Mouse (Mus musculus) forebrain, embryonic 12.5 days (tissue): ENCODE results near the gene Amhr2. TPM values are rescaled to one million over a fixed set of nuclear protein-coding genes. Genes with fewer than 3 reads are reported as not detected.
A peak's percentile ranks its signal among the peaks of the same experiment; 100 is the strongest.

Experiments
- ATAC-seq: fragments of 200-750 bp; cut with Nextera tagmentation; 2 replicates; pipeline ENCODE4 v1.8.0; 2017; ENCODE audit warnings: moderate TSS enrichment; ENCODE audit not compliant: low FRiP score
- H3K27ac ChIP-seq: fragments of 300-500 bp; sonication (generic); 2 replicates; pipeline ENCODE4 v1.5.1; 2016; ENCODE audit warnings: mild to moderate bottlenecking
- H3K27me3 ChIP-seq: fragments of 300-500 bp; sonication (generic); 2 replicates; pipeline ENCODE4 v1.6.1; 2016; ENCODE audit warnings: mild to moderate bottlenecking
- H3K36me3 ChIP-seq: fragments of 300-500 bp; sonication (generic); replicated peaks from 2 replicates; pipeline ENCODE4 v1.6.1; 2016; ENCODE audit warnings: mild to moderate bottlenecking
- H3K4me1 ChIP-seq: fragments of 300-500 bp; sonication (generic); 2 replicates; pipeline ENCODE4 v1.6.1; 2016
- H3K4me2 ChIP-seq: fragments of 300-500 bp; sonication (generic); 2 replicates; pipeline ENCODE4 v1.6.1; 2016; ENCODE audit warnings: mild to moderate bottlenecking, moderate library complexity
- H3K4me3 ChIP-seq: fragments of 300-500 bp; sonication (generic); replicated peaks from 2 replicates; pipeline ENCODE4 v1.5.1; 2016; ENCODE audit warnings: mild to moderate bottlenecking
- H3K9ac ChIP-seq: fragments of 300-500 bp; sonication (generic); 2 replicates; pipeline ENCODE4 v1.6.1; 2016; ENCODE audit warnings: mild to moderate bottlenecking
- H3K9me3 ChIP-seq: fragments of 300-500 bp; sonication (generic); 2 replicates; pipeline ENCODE4 v1.6.1; 2016
- WGBS: fragments of 180-500 bp; shearing (Covaris S2); methylation state at CpG from one replicate; pipeline ENCODE4 v1.1.7; 2016; 5-methylcytosine and 5-hydroxymethylcytosine counted together
- polyA plus RNA-seq: library from polyadenylated mRNA; unstranded; fragments of >200 nt; fragmentation: Nextera tagmentation; extraction: Ambion mirVana; gene quantifications from 2 replicates; pipeline ENCODE4 v1.2.1, GENCODE M21; 2016

The Amhr2 gene
- polyA plus RNA-seq, 1 experiment from 2014 or later = 0.22 TPM

- peak overlapping the region; percentile 58 for H3K4me2 ChIP-seq
- H3K4me1 ChIP-seq = peaks cover 43% of the 10 kb centered on the region
- no peak overlapping the region for H3K4me3 ChIP-seq
- H3K9me3 ChIP-seq = no peaks in the 10 kb centered on the region
- H3K27me3 ChIP-seq = no peaks in the 10 kb centered on the region
- no peak overlapping the region for H3K9ac ChIP-seq
- ATAC-seq = no peak
- peaks cover 49% of the 10 kb centered on the region for H3K36me3 ChIP-seq
- 93% methylated on average over 10 of the region's 10 CpGs for WGBS
- H3K27ac ChIP-seq = no peak overlapping the region
Observed at GRCm38 (mm10) chr15:102407681-102408557, 37.2 kb upstream of the Amhr2 start.

- H3K36me3 ChIP-seq = peaks cover 56% of the 10 kb centered on the region
Observed at GRCm38 (mm10) chr15:102408558-102409130, 36.5 kb upstream of the Amhr2 start.

GRCm38 (mm10) chr15:102409286-102409685 lies 35.9 kb upstream of the Amhr2 start:
- Histone ChIP-seq H3K4me2 (peak overlapping the region; percentile 15), H3K27me3 (no peaks in the 10 kb centered on the region), H3K9ac (no peak overlapping the region), H3K9me3 (no peaks in the 10 kb centered on the region), H3K4me3 (peak overlapping the region; percentile 5; the same call in 1 of the 2 replicates), H3K4me1 (peaks cover 43% of the 10 kb centered on the region), H3K27ac (no peak overlapping the region), H3K36me3 (peaks cover 62% of the 10 kb centered on the region)
- WGBS = 93% methylated on average over 3 of the region's 3 CpGs
- no peak for ATAC-seq

More at GRCm38 (mm10) chr15:102408558-102409130, 36.5 kb upstream of the Amhr2 start:
- Histone ChIP-seq H3K27ac (no peak overlapping the region), H3K4me1 (peaks cover 43% of the 10 kb centered on the region), H3K4me3 (no peak overlapping the region), H3K9me3 (no peaks in the 10 kb centered on the region), H3K4me2 (peak overlapping the region; percentile 15; the same call in 1 of the 2 replicates), H3K9ac (no peak overlapping the region), H3K27me3 (no peaks in the 10 kb centered on the region)
- ATAC-seq = no peak
- WGBS = 93% methylated on average over 2 of the region's 2 CpGs

GRCm38 (mm10) chr15:102411077-102411476 lies 34.1 kb upstream of the Amhr2 start:
- no peak for ATAC-seq
- Histone ChIP-seq H3K9ac (no peak overlapping the region), H3K36me3 (peaks cover 69% of the 10 kb centered on the region), H3K27ac (no peak overlapping the region), H3K27me3 (no peaks in the 10 kb centered on the region), H3K9me3 (no peaks in the 10 kb centered on the region), H3K4me2 (peak overlapping the region; percentile 25; the same call in 1 of the 2 replicates), H3K4me3 (0 out of 2 replicates have a peak overlapping the region, but pooled peaks have one; percentile 15), H3K4me1 (peaks cover 43% of the 10 kb centered on the region)
- WGBS = 87% methylated on average over 1 of the region's 1 CpGs

- no peak overlapping the region for H3K4me2 ChIP-seq
- H3K27me3 ChIP-seq = no peaks in the 10 kb centered on the region
- H3K27ac ChIP-seq = no peak overlapping the region
- peaks cover 24% of the 10 kb centered on the region for H3K4me1 ChIP-seq
- ATAC-seq = no peak
- no peaks in the 10 kb centered on the region for H3K9me3 ChIP-seq
- no peak overlapping the region for H3K4me3 ChIP-seq
- H3K9ac ChIP-seq = no peak overlapping the region
- peaks cover 62% of the 10 kb centered on the region for H3K36me3 ChIP-seq
Observed at GRCm38 (mm10) chr15:102413687-102414086, 31.5 kb upstream of the Amhr2 start.

- no peak for ATAC-seq
- Histone ChIP-seq H3K36me3 (peaks cover 36% of the 10 kb centered on the region), H3K4me3 (no peak overlapping the region), H3K27me3 (no peaks in the 10 kb centered on the region), H3K4me2 (no peak overlapping the region), H3K4me1 (no peaks in the 10 kb centered on the region), H3K9ac (no peak overlapping the region), H3K27ac (no peak overlapping the region), H3K9me3 (no peaks in the 10 kb centered on the region)
- 93% methylated on average over 2 of the region's 2 CpGs for WGBS
Observed at GRCm38 (mm10) chr15:102417524-102417923, 27.6 kb upstream of the Amhr2 start.

- Histone ChIP-seq H3K4me2 (no peak overlapping the region), H3K4me1 (no peaks in the 10 kb centered on the region), H3K27me3 (no peaks in the 10 kb centered on the region), H3K9ac (no peak overlapping the region), H3K27ac (no peak overlapping the region), H3K36me3 (peaks cover 32% of the 10 kb centered on the region), H3K4me3 (no peak overlapping the region), H3K9me3 (no peaks in the 10 kb centered on the region)
- ATAC-seq = no peak
- WGBS = 65% methylated on average over 1 of the region's 1 CpGs
Observed at GRCm38 (mm10) chr15:102420986-102421385, 24.2 kb upstream of the Amhr2 start.

- no peak overlapping the region for H3K4me2 ChIP-seq
- H3K27me3 ChIP-seq = no peaks in the 10 kb centered on the region
- WGBS = 60% methylated on average over 3 of the region's 3 CpGs
- no peak overlapping the region for H3K27ac ChIP-seq
- H3K4me3 ChIP-seq = no peak overlapping the region
- no peaks in the 10 kb centered on the region for H3K4me1 ChIP-seq
- H3K9me3 ChIP-seq = no peaks in the 10 kb centered on the region
- peaks cover 37% of the 10 kb centered on the region for H3K36me3 ChIP-seq
- H3K9ac ChIP-seq = no peak overlapping the region
- no peak for ATAC-seq
Observed at GRCm38 (mm10) chr15:102421437-102421836, 23.7 kb upstream of the Amhr2 start.

- H3K9me3 ChIP-seq = no peaks in the 10 kb centered on the region
- ATAC-seq = no peak
Observed at GRCm38 (mm10) chr15:102423602-102424240, 21.4 kb upstream of the Amhr2 start.

GRCm38 (mm10) chr15:102424657-102425056 lies 20.5 kb upstream of the Amhr2 start:
- peaks cover 54% of the 10 kb centered on the region for H3K36me3 ChIP-seq
- ATAC-seq = no peak
- no peak overlapping the region for H3K4me3 ChIP-seq
- no peak overlapping the region for H3K9ac ChIP-seq
- no peaks in the 10 kb centered on the region for H3K9me3 ChIP-seq
- H3K27me3 ChIP-seq = no peaks in the 10 kb centered on the region
- no peaks in the 10 kb centered on the region for H3K4me1 ChIP-seq
- 89% methylated on average over 2 of the region's 2 CpGs for WGBS
- no peak overlapping the region for H3K27ac ChIP-seq
- H3K4me2 ChIP-seq = no peak overlapping the region

More at GRCm38 (mm10) chr15:102423602-102424240, 21.4 kb upstream of the Amhr2 start:
- Histone ChIP-seq H3K4me1 (no peaks in the 10 kb centered on the region), H3K27me3 (no peaks in the 10 kb centered on the region), H3K4me3 (no peak overlapping the region), H3K36me3 (peaks cover 52% of the 10 kb centered on the region), H3K4me2 (no peak overlapping the region), H3K9ac (no peak overlapping the region), H3K27ac (no peak overlapping the region)
- 95% methylated on average over 2 of the region's 2 CpGs for WGBS

GRCm38 (mm10) chr15:102426963-102427362 lies 18.2 kb upstream of the Amhr2 start:
- ATAC-seq = no peak

GRCm38 (mm10) chr15:102432046-102432445 lies 13.1 kb upstream of the Amhr2 start:
- WGBS = 94% methylated on average over 1 of the region's 1 CpGs
- ATAC-seq = no peak
- no peak overlapping the region for H3K4me2 ChIP-seq
- H3K9me3 ChIP-seq = no peaks in the 10 kb centered on the region
- H3K4me1 ChIP-seq = no peaks in the 10 kb centered on the region
- H3K36me3 ChIP-seq = peaks cover 79% of the 10 kb centered on the region
- H3K4me3 ChIP-seq = no peak overlapping the region
- no peak overlapping the region for H3K27ac ChIP-seq
- H3K9ac ChIP-seq = no peak overlapping the region
- no peaks in the 10 kb centered on the region for H3K27me3 ChIP-seq

More at GRCm38 (mm10) chr15:102426963-102427362, 18.2 kb upstream of the Amhr2 start:
- no peak overlapping the region for H3K4me3 ChIP-seq
- H3K27ac ChIP-seq = no peak overlapping the region
- H3K4me1 ChIP-seq = no peaks in the 10 kb centered on the region
- H3K9me3 ChIP-seq = no peaks in the 10 kb centered on the region
- H3K4me2 ChIP-seq = no peak overlapping the region
- WGBS = 100% methylated on average over 1 of the region's 1 CpGs
- H3K27me3 ChIP-seq = no peaks in the 10 kb centered on the region
- H3K36me3 ChIP-seq = peaks cover 75% of the 10 kb centered on the region
- no peak overlapping the region for H3K9ac ChIP-seq
